Mouse (Mus musculus): Measurements from ENCODE around the gene Vtn. TPM values are rescaled to one million over a fixed set of nuclear protein-coding genes. Genes with fewer than 3 reads are reported as not detected.
A peak's percentile ranks its signal among the peaks of the same experiment; 100 is the strongest.

Vtn gene
- polyA plus RNA-seq, 1 experiment from 2014 or later = 675 TPM

- peak overlapping the region; percentile 95 for H3K4me2 ChIP-seq
- no peaks in the 10 kb centered on the region for H3K9me3 ChIP-seq (replicated peaks)
- peak overlapping the region; percentile 90 for H3K27ac ChIP-seq (replicated peaks)
- H3K36me3 ChIP-seq (replicated peaks) = peaks cover 22% of the 10 kb centered on the region
- peaks cover 45% of the 10 kb centered on the region for H3K4me1 ChIP-seq (replicated peaks)
- 1% methylated on average over 23 of the region's 23 CpGs for WGBS (ENCODE audit: insufficient replicate concordance)
- no peak for ATAC-seq (ENCODE audit: insufficient read depth)
- peak overlapping the region; percentile 86 for H3K4me3 ChIP-seq (replicated peaks)
- peak overlapping the region; percentile 67 for H3K9ac ChIP-seq
- H3K27me3 ChIP-seq = no peaks in the 10 kb centered on the region
These were observed 36.6 kb downstream of the Vtn start for GRCm38 (mm10) chr11:78535376-78536079.

GRCm38 (mm10) chr11:78536080-78536689 lies 37.3 kb downstream of the Vtn start, which contains the start of the genes Tnfaip1 and Ift20:
Gene Tnfaip1 (minus strand): TSS chr11:78536332.
Gene Ift20 (plus strand): TSS chr11:78536361.
- Histone ChIP-seq H3K27me3 (no peaks in the 10 kb centered on the region), H3K4me3 (replicated peaks) (peak within 1 kb of the TSS; percentile 86), H3K4me2 (peak within 1 kb of the TSS; percentile 95), H3K9ac (peak within 1 kb of the TSS; percentile 87), H3K9me3 (replicated peaks) (no peaks in the 10 kb centered on the region), H3K4me1 (replicated peaks) (peaks cover 45% of the 10 kb centered on the region), H3K27ac (replicated peaks) (peak within 1 kb of the TSS; percentile 90), H3K36me3 (replicated peaks) (peaks cover 28% of the 10 kb centered on the region)
- WGBS (ENCODE audit: insufficient replicate concordance) = under 1% methylated on average over 52 of the region's 52 CpGs
- ATAC-seq (ENCODE audit: insufficient read depth) = peak; percentile 95

GRCm38 (mm10) chr11:78536690-78537084 lies 37.8 kb downstream of the Vtn start:
- H3K27ac ChIP-seq (replicated peaks) = peak overlapping the region; percentile 90
- H3K9ac ChIP-seq = peak overlapping the region; percentile 87
- peaks cover 45% of the 10 kb centered on the region for H3K4me1 ChIP-seq (replicated peaks)
- H3K9me3 ChIP-seq (replicated peaks) = no peaks in the 10 kb centered on the region
- under 1% methylated on average over 14 of the region's 14 CpGs for WGBS (ENCODE audit: insufficient replicate concordance)
- no peak for ATAC-seq (ENCODE audit: insufficient read depth)
- H3K27me3 ChIP-seq = no peaks in the 10 kb centered on the region
- peak overlapping the region; percentile 95 for H3K4me2 ChIP-seq
- H3K4me3 ChIP-seq (replicated peaks) = peak overlapping the region; percentile 86
- peaks cover 32% of the 10 kb centered on the region for H3K36me3 ChIP-seq (replicated peaks)

DNA sequence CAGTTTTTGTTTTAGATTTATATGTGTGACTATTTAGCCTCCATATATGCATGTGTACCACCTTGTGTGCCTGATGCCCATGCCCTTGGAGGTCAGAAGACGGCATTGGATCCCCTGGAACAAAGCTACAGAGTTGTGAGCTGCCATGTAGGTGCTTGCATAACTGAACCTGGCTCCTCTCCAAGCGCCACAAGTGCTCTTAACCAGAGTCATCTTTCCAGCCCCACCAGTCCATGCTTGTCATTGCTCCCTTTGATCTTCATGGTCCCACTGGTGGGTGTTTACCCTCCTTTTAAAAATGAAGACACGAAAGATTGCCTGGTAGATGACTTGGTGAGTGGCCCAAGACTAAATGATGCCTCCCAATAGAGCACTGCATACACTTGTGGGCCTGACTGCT lies 41.5 kb downstream of the Vtn start:
- Histone ChIP-seq H3K27me3 (no peaks in the 10 kb centered on the region), H3K4me2 (no peak overlapping the region), H3K36me3 (replicated peaks) (peaks cover 65% of the 10 kb centered on the region), H3K9me3 (replicated peaks) (no peaks in the 10 kb centered on the region), H3K27ac (replicated peaks) (no peak overlapping the region), H3K9ac (no peak overlapping the region), H3K4me3 (replicated peaks) (no peak overlapping the region), H3K4me1 (replicated peaks) (peaks cover 38% of the 10 kb centered on the region)
- no peak for ATAC-seq (ENCODE audit: insufficient read depth)
- 66% methylated on average over 3 of the region's 3 CpGs for WGBS (ENCODE audit: insufficient replicate concordance)

- ATAC-seq (ENCODE audit: insufficient read depth) = no peak
- H3K4me2 ChIP-seq = no peak overlapping the region
- no peak overlapping the region for H3K27ac ChIP-seq (replicated peaks)
- 91% methylated on average over 7 of the region's 7 CpGs for WGBS (ENCODE audit: insufficient replicate concordance)
- H3K27me3 ChIP-seq = no peaks in the 10 kb centered on the region
- H3K4me3 ChIP-seq (replicated peaks) = no peak overlapping the region
- peaks cover 56% of the 10 kb centered on the region for H3K36me3 ChIP-seq (replicated peaks)
- H3K4me1 ChIP-seq (replicated peaks) = peaks cover 37% of the 10 kb centered on the region
- no peak overlapping the region for H3K9ac ChIP-seq
- no peaks in the 10 kb centered on the region for H3K9me3 ChIP-seq (replicated peaks)
These were observed 45.7 kb downstream of the Vtn start for GRCm38 (mm10) chr11:78544449-78545111.

DNA sequence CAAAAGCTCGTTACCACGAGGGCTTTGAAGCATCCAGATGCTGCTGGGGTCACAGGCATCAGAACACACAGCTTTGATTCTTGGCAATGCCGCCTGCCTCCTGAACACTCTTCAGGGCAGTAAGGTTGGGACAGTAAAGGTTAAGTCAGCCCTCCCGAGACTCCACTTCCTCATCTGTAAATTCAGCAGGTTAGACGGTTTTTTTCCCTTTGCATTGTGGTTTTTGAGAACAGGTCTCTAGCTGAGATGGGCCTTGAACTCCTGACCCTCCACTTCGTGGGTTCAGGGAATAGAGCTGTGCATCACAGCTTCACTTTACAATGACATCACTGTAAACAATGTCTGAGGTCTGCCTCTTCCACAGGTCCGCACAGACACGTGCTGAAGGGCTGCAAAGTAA lies 46.3 kb downstream of the Vtn start:
- ATAC-seq (ENCODE audit: insufficient read depth) = no peak
- 33% methylated on average over 8 of the region's 8 CpGs for WGBS (ENCODE audit: insufficient replicate concordance)
- no peak overlapping the region for H3K4me3 ChIP-seq (replicated peaks)
- no peak overlapping the region for H3K4me2 ChIP-seq
- peaks cover 50% of the 10 kb centered on the region for H3K36me3 ChIP-seq (replicated peaks)
- H3K27ac ChIP-seq (replicated peaks) = no peak overlapping the region
- H3K9me3 ChIP-seq (replicated peaks) = no peaks in the 10 kb centered on the region
- H3K9ac ChIP-seq = no peak overlapping the region
- H3K4me1 ChIP-seq (replicated peaks) = peaks cover 43% of the 10 kb centered on the region
- no peaks in the 10 kb centered on the region for H3K27me3 ChIP-seq

- Histone ChIP-seq H3K4me3 (replicated peaks) (no peak overlapping the region), H3K36me3 (replicated peaks) (peaks cover 26% of the 10 kb centered on the region), H3K9ac (no peak overlapping the region), H3K4me1 (replicated peaks) (peaks cover 52% of the 10 kb centered on the region), H3K27ac (replicated peaks) (no peak overlapping the region), H3K9me3 (replicated peaks) (no peaks in the 10 kb centered on the region), H3K27me3 (no peaks in the 10 kb centered on the region), H3K4me2 (peak overlapping the region; percentile 94)
- 42% methylated on average over 2 of the region's 2 CpGs for WGBS (ENCODE audit: insufficient replicate concordance)
- no peak for ATAC-seq (ENCODE audit: insufficient read depth)
These were observed 49.0 kb downstream of the Vtn start for GRCm38 (mm10) chr11:78547718-78548460.

DNA sequence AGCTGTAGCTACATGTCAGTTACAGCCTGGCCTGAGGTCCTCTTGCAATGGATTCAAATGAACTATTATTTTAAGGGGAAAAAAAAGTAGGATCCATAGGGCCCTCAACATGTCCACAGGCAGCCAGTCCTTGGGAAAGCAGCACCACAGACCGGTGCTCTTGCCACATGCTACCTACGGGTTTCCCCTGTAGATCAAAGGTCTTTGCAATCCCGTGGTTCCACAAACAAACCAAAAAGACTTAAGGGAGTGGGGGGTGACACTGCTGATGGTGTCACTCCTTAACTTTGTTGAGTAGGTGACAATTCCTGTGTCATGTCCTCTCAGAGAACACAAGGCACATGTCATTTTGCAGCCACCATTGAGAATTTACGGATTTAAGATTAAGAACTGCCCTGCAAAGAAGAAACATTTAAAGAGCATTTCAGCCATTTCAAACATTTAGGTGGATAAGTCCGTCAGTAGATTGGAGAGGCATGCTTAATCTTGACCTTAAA lies 50.6 kb downstream of the Vtn start:
- Histone ChIP-seq H3K27ac (replicated peaks) (peak overlapping the region; percentile 80), H3K36me3 (replicated peaks) (peaks cover 12% of the 10 kb centered on the region), H3K4me3 (replicated peaks) (peak overlapping the region; percentile 79), H3K9me3 (replicated peaks) (no peaks in the 10 kb centered on the region), H3K4me1 (replicated peaks) (peaks cover 52% of the 10 kb centered on the region), H3K9ac (peak overlapping the region; percentile 71), H3K4me2 (peak overlapping the region; percentile 94), H3K27me3 (no peaks in the 10 kb centered on the region)
- ATAC-seq (ENCODE audit: insufficient read depth) = no peak
- 4% methylated on average over 5 of the region's 5 CpGs for WGBS (ENCODE audit: insufficient replicate concordance)

DNA sequence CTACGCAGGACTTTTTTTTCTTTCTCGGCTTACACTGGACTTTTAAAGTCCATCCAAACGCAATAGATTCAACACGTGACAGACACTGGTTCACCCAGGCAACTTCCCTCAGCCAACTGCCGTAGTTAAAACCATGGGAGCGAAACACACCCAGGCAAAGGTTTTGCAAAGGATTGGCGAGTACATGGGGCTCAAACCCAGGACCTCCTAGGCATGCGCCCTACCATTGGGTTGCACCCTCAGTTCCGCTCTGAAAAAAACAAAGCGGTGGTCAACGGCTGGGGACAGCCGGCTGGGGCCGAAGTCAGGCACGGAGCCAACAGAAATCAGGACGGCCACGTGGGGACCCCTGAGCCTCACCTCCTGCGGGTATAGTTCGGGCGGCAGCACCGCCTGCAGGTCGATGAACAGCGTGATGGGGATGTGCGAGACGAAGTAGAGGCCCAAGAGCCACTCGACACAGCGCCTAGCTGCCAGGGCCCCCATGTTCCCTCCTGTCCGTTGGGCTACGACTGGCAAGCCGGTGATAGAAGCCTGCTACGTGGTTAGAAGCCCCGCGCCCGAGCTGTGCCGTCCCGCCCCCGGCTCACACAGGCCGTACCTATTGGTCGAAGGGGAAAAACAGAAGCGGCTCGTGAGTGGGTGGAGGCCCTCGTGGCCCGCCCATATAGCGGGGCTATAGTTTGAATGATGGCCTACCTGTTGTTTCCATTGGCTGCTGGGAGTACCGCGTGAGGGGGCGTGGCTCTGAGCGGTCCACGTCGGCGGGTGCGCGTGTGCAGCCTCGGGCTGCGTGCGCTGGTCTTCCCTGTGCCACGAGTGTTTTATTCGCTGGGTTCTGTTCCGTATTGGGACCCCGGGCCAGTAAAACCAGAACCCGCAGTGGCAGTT lies 51.5 kb downstream of the Vtn start, which contains the start of gene Tmem97:
Tmem97 (minus strand) TSS at position 610 of the 891 bp plus-strand sequence.
- peak within 1 kb of the TSS; percentile 80 for H3K27ac ChIP-seq (replicated peaks)
- peak within 1 kb of the TSS; percentile 79 for H3K4me3 ChIP-seq (replicated peaks)
- peak; percentile 100 for ATAC-seq (ENCODE audit: insufficient read depth)
- H3K4me1 ChIP-seq (replicated peaks) = peaks cover 50% of the 10 kb centered on the region
- peak within 1 kb of the TSS; percentile 71 for H3K9ac ChIP-seq
- H3K36me3 ChIP-seq (replicated peaks) = 0 out of 2 replicates have a peak, but pooled peaks cover 4% of the 10 kb centered on the region
- no peaks in the 10 kb centered on the region for H3K27me3 ChIP-seq
- H3K9me3 ChIP-seq (replicated peaks) = no peaks in the 10 kb centered on the region
- peak within 1 kb of the TSS; percentile 94 for H3K4me2 ChIP-seq
- under 1% methylated on average over 60 of the region's 60 CpGs for WGBS (ENCODE audit: insufficient replicate concordance)

GRCm38 (mm10) chr11:78551059-78551398 lies 52.1 kb downstream of the Vtn start:
- ATAC-seq (ENCODE audit: insufficient read depth) = no peak
- Histone ChIP-seq H3K4me1 (replicated peaks) (peaks cover 52% of the 10 kb centered on the region), H3K4me2 (peak overlapping the region; percentile 94), H3K27me3 (no peaks in the 10 kb centered on the region), H3K4me3 (replicated peaks) (peak overlapping the region; percentile 79), H3K9me3 (replicated peaks) (no peaks in the 10 kb centered on the region), H3K36me3 (replicated peaks) (no peaks in the 10 kb centered on the region), H3K27ac (replicated peaks) (no peak overlapping the region), H3K9ac (peak overlapping the region; percentile 71)
- 28% methylated on average over 6 of the region's 6 CpGs for WGBS (ENCODE audit: insufficient replicate concordance)

All from liver, embryonic 15.5 days (tissue).